Mouse (Mus musculus): ENCODE measurements at regions not wholly inside any gene's neighbourhood (a gene's known extent, or its start where the extent isn't known, plus 50 kb on each side); places are given as distances from the start of the nearest gene placed in this dataset.

DNA sequence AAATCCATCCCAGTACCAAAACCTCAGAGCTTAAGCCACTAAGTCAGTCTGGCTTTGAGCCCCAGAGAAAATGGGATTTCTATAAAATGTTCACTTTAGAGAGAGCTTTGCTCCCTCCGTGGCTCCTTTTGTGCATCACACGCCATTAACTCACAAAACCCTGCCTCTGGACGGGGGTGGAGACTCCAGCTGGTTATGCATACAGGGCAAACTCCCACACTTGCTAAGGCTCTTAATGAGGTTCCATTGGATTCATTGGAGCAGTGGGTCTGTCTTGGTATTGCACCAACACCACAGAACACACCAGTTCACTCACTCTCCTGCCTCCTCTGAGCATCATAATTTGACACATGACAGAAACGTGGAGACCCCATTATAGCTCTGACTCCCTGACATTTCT, 311.8 kb downstream of the Icos start:
- TF ChIP-seq CTCF (IDR thresholded peaks at IDR 0.05; ENCODE audit: low read depth, low read length) (no peak), POLR2A (IDR thresholded peaks at IDR 0.05; ENCODE audit: extremely low read depth, insufficient read depth, low read length) (no peak)

Data from liver, adult 2 months (tissue).